In the genomic region with DNA sequence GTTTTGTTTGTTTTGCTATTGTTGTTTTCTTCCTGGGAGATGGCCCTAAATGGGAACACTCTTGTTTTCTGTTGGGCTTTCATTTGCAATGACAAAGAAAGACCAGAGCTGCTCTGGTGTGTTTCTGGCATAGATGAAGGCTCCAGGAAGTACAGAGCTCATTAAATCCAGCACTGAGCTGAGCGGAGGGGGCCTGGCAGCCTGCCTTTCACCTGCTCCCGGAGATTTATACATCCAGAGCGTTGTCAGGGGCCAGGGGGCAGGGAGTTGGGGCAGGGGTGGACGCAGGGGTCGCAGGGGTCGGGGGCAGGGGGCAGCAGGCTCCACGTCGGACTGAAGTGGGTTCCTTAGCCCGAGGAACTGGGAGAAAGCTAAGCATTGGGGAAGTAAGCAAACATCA, we compare ENCODE assay signal across 19 mouse cellular contexts. TPM values are rescaled to one million over a fixed set of nuclear protein-coding genes. Genes with fewer than 3 reads are reported as not detected.
DNase-seq lines count a peak whose midpoint lies in the region; ATAC-seq lines count a peak whose summit lies in the region.
"Had no signal": no experiment of that assay in that cellular context is flagged by ENCODE, and none has a peak within 500 bp of the region (broad histone marks: within the 10 kb centered on the region; RNA-seq: fewer than 3 reads in every experiment).

No protein-coding gene starts in this region.

- ATAC-seq in hindbrain, embryonic 14.5 days (ENCODE audit: low FRiP score): no peak
- 0 out of 2 replicates have a peak, but pooled peaks have one; percentile 32 for ATAC-seq in embryonic facial prominence, embryonic 15.5 days (ENCODE audit: insufficient number of reproducible peaks, low FRiP score, low TSS enrichment, low read depth)
- ATAC-seq in midbrain, embryonic 14.5 days (ENCODE audit: low FRiP score, low TSS enrichment): no peak
- ATAC-seq: inflammation-experienced regulatory T-cells, adult 6 months had no signal

- no peaks in the 10 kb centered on the region for H3K36me3 ChIP-seq in hindbrain, embryonic 10.5 days
- no peaks in the 10 kb centered on the region for H3K36me3 ChIP-seq in hindbrain, embryonic 14.5 days (replicated peaks; ENCODE audit: control insufficient read depth, insufficient read depth)
- H3K36me3 ChIP-seq in embryonic facial prominence, embryonic 15.5 days: no peaks in the 10 kb centered on the region
- H3K36me3 ChIP-seq in midbrain, embryonic 14.5 days (ENCODE audit: control insufficient read depth, insufficient read depth, low read length): no peaks in the 10 kb centered on the region

- H3K9ac ChIP-seq in hindbrain, embryonic 14.5 days: no peak overlapping the region
- H3K9ac ChIP-seq in embryonic facial prominence, embryonic 15.5 days: no peak overlapping the region
- H3K9ac ChIP-seq in midbrain, embryonic 14.5 days (replicated peaks; ENCODE audit: low read length): no peak overlapping the region

- H3K4me1 ChIP-seq in hindbrain, embryonic 10.5 days (replicated peaks): peaks cover 51% of the 10 kb centered on the region
- H3K4me1 ChIP-seq in hindbrain, embryonic 14.5 days (replicated peaks; ENCODE audit: control insufficient read depth, insufficient read depth, low read length): peaks cover 17% of the 10 kb centered on the region
- H3K4me1 ChIP-seq in embryonic facial prominence, embryonic 15.5 days: peaks cover 45% of the 10 kb centered on the region
- H3K4me1 ChIP-seq in midbrain, embryonic 14.5 days (ENCODE audit: control insufficient read depth, insufficient read depth, low read length): peaks cover 14% of the 10 kb centered on the region

- 3% methylated on average over 9 of the region's 9 CpGs for WGBS in hindbrain, embryonic 10.5 days
- WGBS in hindbrain, embryonic 14.5 days: 6% methylated on average over 9 of the region's 9 CpGs
- 6% methylated on average over 9 of the region's 9 CpGs for WGBS in embryonic facial prominence, embryonic 15.5 days
- 2% methylated on average over 9 of the region's 9 CpGs for WGBS in midbrain, embryonic 14.5 days

- no peak for DNase-seq in hindbrain, embryonic 10.5 days (ENCODE audit: low spot score)
- DNase-seq in hindbrain, embryonic 14.5 days (ENCODE audit: low spot score): no peak
- peak; percentile 49 for DNase-seq in embryo, embryonic 10.5 days (ENCODE audit: low spot score)
- peak; percentile 48 for DNase-seq in midbrain, embryonic 14.5 days
- no peak for DNase-seq in frontal cortex, postnatal 36 days (ENCODE audit: low spot score in 2 of 2)
- DNase-seq in adrenal gland, adult 2 months: no peak
- DNase-seq in ovary, postnatal 14 days (ENCODE audit: low spot score): no peak
- DNase-seq: adrenal gland, adult 8-10 months; B cell, adult 2 months; heart, postnatal 10 days; kidney, postnatal 10 days; lung, postnatal 10 days; right cerebral cortex, adult 18-20 months; spleen, adult 18-20 months had no signal

- H3K4me3 ChIP-seq in hindbrain, embryonic 10.5 days: no peak overlapping the region
- H3K4me3 ChIP-seq in hindbrain, embryonic 14.5 days (replicated peaks; ENCODE audit: low read length): no peak overlapping the region
- no peak overlapping the region for H3K4me3 ChIP-seq in embryonic facial prominence, embryonic 15.5 days (replicated peaks)
- no peak overlapping the region for H3K4me3 ChIP-seq in midbrain, embryonic 14.5 days (replicated peaks; ENCODE audit: low read depth, low read length)
- H3K4me3 ChIP-seq: erythroblast, embryonic 14.5 days had no signal

- H3K9me3 ChIP-seq in hindbrain, embryonic 10.5 days: no peaks in the 10 kb centered on the region
- H3K9me3 ChIP-seq in hindbrain, embryonic 14.5 days (ENCODE audit: control insufficient read depth, low read length): no peaks in the 10 kb centered on the region
- no peaks in the 10 kb centered on the region for H3K9me3 ChIP-seq in embryonic facial prominence, embryonic 15.5 days (replicated peaks)
- no peaks in the 10 kb centered on the region for H3K9me3 ChIP-seq in midbrain, embryonic 14.5 days (ENCODE audit: control insufficient read depth, low read length)

- H3K27me3 ChIP-seq in hindbrain, embryonic 10.5 days (ENCODE audit: insufficient read depth, poor library complexity, severe bottlenecking): peaks cover 50% of the 10 kb centered on the region
- H3K27me3 ChIP-seq in hindbrain, embryonic 14.5 days (ENCODE audit: control insufficient read depth, insufficient read depth, low read length): 0 out of 2 replicates have a peak, but pooled peaks cover 4% of the 10 kb centered on the region
- H3K27me3 ChIP-seq in embryonic facial prominence, embryonic 15.5 days: no peaks in the 10 kb centered on the region
- H3K27me3 ChIP-seq in midbrain, embryonic 14.5 days (ENCODE audit: control insufficient read depth, insufficient read depth, low read length): peaks cover 3% of the 10 kb centered on the region; the same call in 1 of the 2 replicates

- peak overlapping the region; percentile 64 for H3K27ac ChIP-seq in hindbrain, embryonic 10.5 days
- H3K27ac ChIP-seq in hindbrain, embryonic 14.5 days: no peak overlapping the region
- peak overlapping the region; percentile 76 for H3K27ac ChIP-seq in embryonic facial prominence, embryonic 15.5 days (replicated peaks)
- no peak overlapping the region for H3K27ac ChIP-seq in midbrain, embryonic 14.5 days (replicated peaks; ENCODE audit: low read depth, low read length)

- H3K4me2 ChIP-seq in hindbrain, embryonic 14.5 days (replicated peaks): no peak overlapping the region
- peak overlapping the region; percentile 25 for H3K4me2 ChIP-seq in embryonic facial prominence, embryonic 15.5 days (replicated peaks)
- H3K4me2 ChIP-seq in midbrain, embryonic 14.5 days (ENCODE audit: low read length): no peak overlapping the region
- H3K4me2 ChIP-seq: liver, embryonic 11.5 days had no signal

RNA-seq across cellular contexts. Expression of a gene that starts 19.8 kb away (rescaled TPM):
- polyA plus RNA-seq in hindbrain, embryonic 10.5 days (2016; fragmentation: Nextera tagmentation; extraction: Ambion mirVana): 16.0 and 22.3 TPM in 2 replicates
- 5.3 and 5.7 TPM in 2 replicates for polyA plus RNA-seq in hindbrain, embryonic 14.5 days (2014; fragmentation: Nextera tagmentation; extraction: Ambion mirVana)
- 9.0 and 10.4 TPM in 2 replicates for polyA plus RNA-seq in embryonic facial prominence, embryonic 15.5 days (2015; fragmentation: Nextera tagmentation; extraction: Ambion mirVana)
- polyA plus RNA-seq in midbrain, embryonic 14.5 days (2014; fragmentation: Nextera tagmentation; extraction: Ambion mirVana): 10.1 and 11.6 TPM in 2 replicates
- total RNA-seq in adrenal gland, adult 2 months (2021): 1 to 10 TPM in 1 of 2 experiments, under 1 TPM in 1; 0.26 to 1.1 TPM
- 3.3 and 3.9 TPM in 2 replicates for polyA plus RNA-seq in adrenal gland, adult 2 months (2012; rRNA removed)
- total RNA-seq: megakaryocyte-erythroid progenitor cell, adult 5-6 weeks had no signal
- polyA plus RNA-seq: erythroblast, embryonic 14.5 days; inflammation-experienced regulatory T-cells, adult 6 months had no signal

Comparison
In these comparisons a context has a peak if more than half of its experiments do, and no peak if none do; other contexts are left out.
1. H3K27ac ChIP-seq: peak in hindbrain, embryonic 10.5 days (single experiment) and embryonic facial prominence, embryonic 15.5 days (single experiment); none in hindbrain, embryonic 14.5 days (single experiment) and midbrain, embryonic 14.5 days (single experiment).
2. DNase-seq: peak in embryo, embryonic 10.5 days (single experiment) and midbrain, embryonic 14.5 days (single experiment); none in hindbrain, embryonic 10.5 days (single experiment), hindbrain, embryonic 14.5 days (single experiment), frontal cortex, postnatal 36 days (0 of 2), adrenal gland, adult 2 months (single experiment) and ovary, postnatal 14 days (single experiment).